Mouse (Mus musculus) MEL (cell line): ENCODE measurements around the gene Satb1. TPM values are rescaled to one million over a fixed set of nuclear protein-coding genes. Genes with fewer than 3 reads are reported as not detected.

Experiments
- DNase-seq: peaks from one replicate; pipeline ENCODE4 v3.0.0; 2011; ENCODE audit warnings: low read depth, low spot score
- H3K27ac ChIP-seq: 2 replicates; pipeline ENCODE4 v1.5.1; 2012; ENCODE audit warnings: low read depth, mild to moderate bottlenecking, control low read depth, low read length, moderate library complexity; ENCODE audit not compliant: control insufficient read depth
- H3K27me3 ChIP-seq, 2 experiments: fragments of 150-350 bp in 1 of 2; sonication (generic) in 1 of 2; 2 replicates each; pipeline ENCODE4 v1.6.1; 2012; ENCODE audit warnings: low read length in 2 of 2, mild to moderate bottlenecking in 2 of 2, improper control_type of control experiment in 1 of 2, moderate library complexity in 1 of 2; ENCODE audit not compliant: insufficient read depth in 2 of 2, control insufficient read depth in 1 of 2
- H3K36me3 ChIP-seq, 2 experiments: 2 replicates each; pipeline ENCODE4 v1.6.1; 2012 to 2014; ENCODE audit warnings: low read length in 2 of 2, improper control_type of control experiment in 1 of 2, inconsistent platforms in 1 of 2, mild to moderate bottlenecking in 1 of 2; ENCODE audit not compliant: insufficient read depth in 2 of 2, control insufficient read depth in 1 of 2
- H3K4me1 ChIP-seq, 2 experiments: fragments of 150-350 bp in 1 of 2; sonication (generic) in 1 of 2; 2 replicates each; pipeline ENCODE4 v1.6.1; 2012; ENCODE audit warnings: low read length in 2 of 2, improper control_type of control experiment in 1 of 2, mild to moderate bottlenecking in 1 of 2; ENCODE audit not compliant: insufficient read depth in 2 of 2, control insufficient read depth in 1 of 2
- H3K4me3 ChIP-seq, 2 experiments: fragments of 150-350 bp in 1 of 2; sonication (generic) in 1 of 2; 2 replicates each; pipeline ENCODE4 v1.5.1; 2012; ENCODE audit warnings: low read depth in 2 of 2, low read length in 2 of 2, mild to moderate bottlenecking in 2 of 2, moderate library complexity in 2 of 2, control low read depth in 1 of 2, improper control_type of control experiment in 1 of 2; ENCODE audit not compliant: control insufficient read depth in 1 of 2, insufficient read depth in 1 of 2
- H3K79me2 ChIP-seq: 2 replicates; pipeline ENCODE4 v1.6.1; 2012; ENCODE audit warnings: mild to moderate bottlenecking, low read length, moderate library complexity; ENCODE audit not compliant: control insufficient read depth, poor library complexity, insufficient read depth
- H3K9ac ChIP-seq: 2 replicates; pipeline ENCODE4 v1.6.1; 2012; ENCODE audit warnings: low read depth, mild to moderate bottlenecking, control low read depth, low read length, moderate library complexity; ENCODE audit not compliant: control insufficient read depth, poor library complexity, severe bottlenecking
- H3K9me3 ChIP-seq: fragments of 150-350 bp; sonication (generic); replicated peaks from 2 replicates; pipeline ENCODE4 v1.6.1; 2012; ENCODE audit warnings: mild to moderate bottlenecking, low read length, improper control_type of control experiment, moderate library complexity; ENCODE audit not compliant: insufficient read depth
- CTCF ChIP-seq, 3 experiments: IDR thresholded peaks in 2 of 3; conservative IDR thresholded peaks in 1 of 3; 2 replicates each; pipeline ENCODE4 v1.5.1; 2011 to 2012; ENCODE audit warnings: low read length in 3 of 3, low read depth in 2 of 3, mild to moderate bottlenecking in 2 of 3, improper control_type of control experiment in 1 of 3, inconsistent platforms in 1 of 3, mixed read lengths in 1 of 3, moderate library complexity in 1 of 3; ENCODE audit not compliant: control insufficient read depth in 1 of 3, insufficient read depth in 1 of 3, poor library complexity in 1 of 3, severe bottlenecking in 1 of 3
- EP300 ChIP-seq, 2 experiments: IDR thresholded peaks; 2 replicates each; pipeline ENCODE4 v1.6.1; 2011; ENCODE audit warnings: improper control_type of control experiment in 2 of 2, low read length in 2 of 2, low read depth in 1 of 2, mild to moderate bottlenecking in 1 of 2
- ETS1 ChIP-seq: IDR thresholded peaks from 2 replicates; pipeline ENCODE4 v1.6.1; 2012; ENCODE audit warnings: low read depth, mild to moderate bottlenecking, inconsistent platforms, low read length, improper control_type of control experiment, moderate library complexity
- GABPA ChIP-seq: IDR thresholded peaks from 2 replicates; pipeline ENCODE4 v1.6.1; 2012; ENCODE audit warnings: low read depth, mild to moderate bottlenecking, inconsistent platforms, low read length, improper control_type of control experiment, moderate library complexity
- JUND ChIP-seq: IDR thresholded peaks from 2 replicates; pipeline ENCODE4 v1.6.1; 2011; ENCODE audit warnings: low read depth, mild to moderate bottlenecking, improper control_type of control experiment, low read length
- MYC ChIP-seq: IDR thresholded peaks from 2 replicates; pipeline ENCODE4 v1.6.1; 2011; ENCODE audit warnings: low read depth, mild to moderate bottlenecking, low read length, improper control_type of control experiment, moderate library complexity
- NELFE ChIP-seq: IDR thresholded peaks from 2 replicates; pipeline ENCODE4 v1.6.1; 2011; ENCODE audit warnings: low read depth, low read length, improper control_type of control experiment
- POLR2AphosphoS5 ChIP-seq: IDR thresholded peaks from 2 replicates; pipeline ENCODE4 v1.6.1; 2012; ENCODE audit warnings: low read depth, borderline replicate concordance, mild to moderate bottlenecking, inconsistent platforms, low read length, moderate library complexity, mixed read lengths
- RAD21 ChIP-seq: IDR thresholded peaks from 2 replicates; pipeline ENCODE4 v1.6.1; 2011; ENCODE audit warnings: mild to moderate bottlenecking, low read depth, low read length, improper control_type of control experiment
- SMC3 ChIP-seq: IDR thresholded peaks from 2 replicates; pipeline ENCODE4 v1.6.1; 2011; ENCODE audit warnings: low read depth, low read length, improper control_type of control experiment
- TAL1 ChIP-seq: IDR thresholded peaks from 2 replicates; pipeline ENCODE4 v1.6.1; 2012; ENCODE audit warnings: mild to moderate bottlenecking, inconsistent platforms, low read length, moderate library complexity, mixed read lengths
- ZC3H11A ChIP-seq: IDR thresholded peaks from 2 replicates; pipeline ENCODE4 v1.6.1; 2012; ENCODE audit warnings: low read depth, mild to moderate bottlenecking, inconsistent platforms, low read length, improper control_type of control experiment
- ZKSCAN1 ChIP-seq: IDR thresholded peaks from 2 replicates; pipeline ENCODE4 v1.6.1; 2012; ENCODE audit warnings: low read depth, mild to moderate bottlenecking, inconsistent platforms, low read length, improper control_type of control experiment, moderate library complexity
- ZMIZ1 ChIP-seq: IDR thresholded peaks from 2 replicates; pipeline ENCODE4 v1.6.1; 2012; ENCODE audit warnings: low read depth, mild to moderate bottlenecking, inconsistent platforms, low read length, improper control_type of control experiment, moderate library complexity
- ZNF384 ChIP-seq: IDR thresholded peaks from 2 replicates; pipeline ENCODE4 v1.6.1; 2012; ENCODE audit warnings: low read depth, mild to moderate bottlenecking, inconsistent platforms, low read length, improper control_type of control experiment
- polyA plus RNA-seq, 2 experiments: library from polyadenylated mRNA; stranded (reverse) in 1 of 2; unstranded in 1 of 2; fragments of >175 nt in 1 of 2; fragments of >200 nt in 1 of 2; gene quantifications; 2 replicates each; pipeline versions ENCODE4 v1.2.1 to v1.2.4; 2012; ENCODE audit warnings: low replicate concordance in 2 of 2, low read depth in 1 of 2; ENCODE audit not compliant: insufficient read length in 2 of 2, insufficient read depth in 1 of 2, missing spikeins in 1 of 2
- total RNA-seq: library from RNA; depleted of rRNA; stranded (reverse); fragments of 300-350 nt; gene quantifications from 2 replicates; pipeline ENCODE4 v1.2.3, GENCODE M21; 2012

The Satb1 gene
- total and polyA plus RNA-seq, 3 experiments: 0.08 TPM; not detected in 2

DNA sequence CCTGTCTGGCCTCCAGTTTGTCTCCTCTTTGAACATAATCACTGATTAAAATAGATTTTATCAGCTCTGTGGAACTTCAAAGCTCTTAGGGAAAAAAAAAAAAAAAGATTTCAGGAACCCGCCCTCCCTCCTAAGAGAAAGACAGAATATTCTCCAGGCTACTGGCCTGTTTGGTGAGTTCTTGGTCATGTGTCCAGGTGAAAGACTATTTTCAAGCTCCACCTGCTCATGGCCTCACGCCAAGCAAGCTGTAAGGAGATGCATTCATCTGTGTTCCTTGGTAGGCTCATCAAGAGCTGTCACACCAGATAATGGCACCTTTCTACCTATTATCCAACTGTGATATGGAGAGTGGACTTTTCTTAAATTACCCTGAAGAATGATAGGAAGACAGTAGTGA, 54.1 kb downstream of the Satb1 start:
- no peak overlapping the region for H3K4me3 ChIP-seq
- no peak overlapping the region for H3K27ac ChIP-seq
- H3K9me3 ChIP-seq: no peaks in the 10 kb centered on the region
- DNase-seq: no peak
- TF ChIP-seq MYC (no peak), GABPA (no peak), ZMIZ1 (no peak), POLR2AphosphoS5 (no peak), NELFE (no peak)
- TF ChIP-seq, all 39 proteins: peak for 0
- Histone ChIP-seq H3K79me2 (no peaks in the 10 kb centered on the region), H3K27me3 (no peaks in the 10 kb centered on the region), H3K9ac (no peak overlapping the region), H3K4me1 (peaks cover 3 to 4% of the 10 kb centered on the region in 2 experiments), H3K36me3 (peaks cover 0 to 8% of the 10 kb centered on the region in 2 experiments; a peak in 2 of 4 replicates)

DNA sequence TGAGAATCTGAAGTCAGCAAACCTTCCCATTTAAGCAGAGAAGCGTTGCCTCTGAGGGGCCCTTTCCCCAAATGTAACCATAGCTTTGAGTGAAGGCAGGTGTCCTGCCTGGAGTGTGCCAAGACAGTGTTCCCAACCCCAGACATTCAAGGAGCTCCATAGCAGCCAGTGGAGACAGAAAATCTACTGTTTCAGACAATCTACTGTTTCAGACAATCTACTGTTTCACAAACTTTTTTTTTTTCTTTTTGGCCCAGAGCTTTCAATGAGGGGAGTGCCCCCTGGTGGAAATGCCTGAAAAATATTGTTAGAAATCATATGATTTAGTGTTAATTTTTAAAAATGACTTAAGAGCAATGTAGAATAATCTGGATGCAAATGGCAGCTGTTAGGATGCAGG, 55.3 kb downstream of the Satb1 start:
- TF ChIP-seq ZKSCAN1 (peak; percentile 48; the same call in 1 of the 2 replicates), RAD21 (peak; percentile 79), CTCF (IDR thresholded peaks at IDR 0.05 in 2 of 3, conservative IDR thresholded peaks at IDR 0.05 in 1 of 3; ENCODE audit: control insufficient read depth in 1 of 3, insufficient read depth in 1 of 3, low read depth in 2 of 3, low read length in 3 of 3, poor library complexity in 1 of 3, severe bottlenecking in 1 of 3) (peak in 2 of 3 experiments; percentile 23 to 73; a peak in 4 of 6 replicates), SMC3 (peak; percentile 82), ETS1 (no peak), ZMIZ1 (no peak), ZC3H11A (peak; percentile 76), TAL1 (no peak), EP300 (IDR thresholded peaks at IDR 0.05; ENCODE audit: low read depth in 1 of 2, low read length in 2 of 2) (no peak), JUND (no peak), MYC (no peak), ZNF384 (peak; percentile 98), POLR2AphosphoS5 (no peak)
- H3K36me3 ChIP-seq: no peaks in the 10 kb centered on the region
- no peak overlapping the region for H3K9ac ChIP-seq
- H3K27me3 ChIP-seq: no peaks in the 10 kb centered on the region; a peak in 1 of 4 replicates
- H3K79me2 ChIP-seq: no peaks in the 10 kb centered on the region
- H3K4me3 ChIP-seq: no peak overlapping the region
- DNase-seq: peak; percentile 54
- H3K27ac ChIP-seq: no peak overlapping the region
- H3K4me1 ChIP-seq: no peaks in the 10 kb centered on the region
- H3K9me3 ChIP-seq: no peaks in the 10 kb centered on the region
